Mouse (Mus musculus): Measurements from ENCODE around the gene Morc1.

Morc1 gene

GRCm38 (mm10) chr16:48474896-48475802 lies 44.1 kb downstream of the Morc1 start:
- no peak for DNase-seq (ENCODE audit: low spot score in 2 of 2)

- no peak for DNase-seq (ENCODE audit: low spot score in 2 of 2)
Observed at GRCm38 (mm10) chr16:48479266-48479848, 48.3 kb downstream of the Morc1 start.

- DNase-seq (ENCODE audit: low spot score in 2 of 2): no peak
Observed at GRCm38 (mm10) chr16:48516776-48517499, 85.9 kb downstream of the Morc1 start.

GRCm38 (mm10) chr16:48519569-48519968 lies 88.5 kb downstream of the Morc1 start:
- DNase-seq (ENCODE audit: low spot score in 2 of 2): no peak

GRCm38 (mm10) chr16:48537108-48537507 lies 106.1 kb downstream of the Morc1 start:
- DNase-seq (ENCODE audit: low spot score in 2 of 2): no peak

- DNase-seq (ENCODE audit: low spot score in 2 of 2): no peak
Observed at GRCm38 (mm10) chr16:48562290-48563080, 131.4 kb downstream of the Morc1 start.

- peak; percentile 25 to 75 for DNase-seq (ENCODE audit: low spot score in 2 of 2)
Observed at GRCm38 (mm10) chr16:48570354-48570753, 139.3 kb downstream of the Morc1 start.

GRCm38 (mm10) chr16:48574072-48574471 lies 143.0 kb downstream of the Morc1 start:
- no peak for DNase-seq (ENCODE audit: low spot score in 2 of 2)

- DNase-seq (ENCODE audit: low spot score in 2 of 2): no peak
Observed at GRCm38 (mm10) chr16:48574499-48574898, 143.5 kb downstream of the Morc1 start.

- DNase-seq (ENCODE audit: low spot score in 2 of 2): no peak
Observed at GRCm38 (mm10) chr16:48585369-48585768, 154.3 kb downstream of the Morc1 start.

- DNase-seq (ENCODE audit: low spot score in 2 of 2): no peak
Observed at GRCm38 (mm10) chr16:48594457-48594856, 163.4 kb downstream of the Morc1 start.

- DNase-seq (ENCODE audit: low spot score in 2 of 2): no peak
Observed at GRCm38 (mm10) chr16:48595216-48595615, 164.2 kb downstream of the Morc1 start.

GRCm38 (mm10) chr16:48603735-48604211 lies 172.7 kb downstream of the Morc1 start:
- DNase-seq (ENCODE audit: low spot score in 2 of 2): no peak

GRCm38 (mm10) chr16:48606476-48607038 lies 175.5 kb downstream of the Morc1 start:
- no peak for DNase-seq (ENCODE audit: low spot score in 2 of 2)

GRCm38 (mm10) chr16:48608224-48608623 lies 177.2 kb downstream of the Morc1 start:
- DNase-seq (ENCODE audit: low spot score in 2 of 2): no peak

- no peak for DNase-seq (ENCODE audit: low spot score in 2 of 2)
Observed at GRCm38 (mm10) chr16:48610866-48611265, 179.8 kb downstream of the Morc1 start.

GRCm38 (mm10) chr16:48611436-48611835 lies 180.4 kb downstream of the Morc1 start:
- no peak for DNase-seq (ENCODE audit: low spot score in 2 of 2)

GRCm38 (mm10) chr16:48613783-48614182 lies 182.7 kb downstream of the Morc1 start:
- no peak for DNase-seq (ENCODE audit: low spot score in 2 of 2)

GRCm38 (mm10) chr16:48620510-48620909 lies 189.5 kb downstream of the Morc1 start:
- DNase-seq (ENCODE audit: low spot score in 2 of 2): no peak

GRCm38 (mm10) chr16:48621019-48621418 lies 190.0 kb downstream of the Morc1 start:
- no peak for DNase-seq (ENCODE audit: low spot score in 2 of 2)

GRCm38 (mm10) chr16:48623447-48623846 lies 192.4 kb downstream of the Morc1 start:
- no peak for DNase-seq (ENCODE audit: low spot score in 2 of 2)
